Mouse (Mus musculus): ENCODE measurements around the gene Kcnh6.

DNA sequence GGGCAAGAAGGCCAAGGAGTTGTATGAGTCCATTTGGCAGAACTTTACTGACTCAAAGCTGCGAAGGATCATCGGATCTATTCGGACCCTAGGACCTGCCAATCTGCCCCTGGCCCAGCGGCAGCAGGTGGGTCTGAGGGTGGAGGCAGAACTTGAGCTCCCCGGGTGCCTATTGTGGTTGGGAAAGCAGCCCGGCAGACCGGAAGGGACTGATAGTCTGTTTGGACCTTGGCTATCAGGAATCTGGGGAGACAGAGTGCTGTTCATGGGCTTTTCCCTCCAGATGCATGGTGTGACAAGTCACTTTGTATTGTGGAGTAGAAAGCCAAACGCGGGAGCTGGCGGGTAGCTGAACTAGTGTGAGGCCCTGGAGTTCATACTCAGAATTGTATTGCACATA lies 39.0 kb upstream of the Kcnh6 start:
- TF ChIP-seq POLR2A (IDR thresholded peaks at IDR 0.05; ENCODE audit: insufficient read depth, low read depth, low read length) (no peak), CTCF (IDR thresholded peaks at IDR 0.05) (no peak)
